Mouse (Mus musculus): ENCODE measurements around the gene Saxo1.

GRCm38 (mm10) chr4:86580591-86580990 lies 22.5 kb upstream of the Saxo1 start:
- TF ChIP-seq CTCF (IDR thresholded peaks at IDR 0.05; ENCODE audit: low read depth) = no peak
- TF ChIP-seq EP300 (IDR thresholded peaks at IDR 0.05; ENCODE audit: low read depth) = no peak
